Mouse (Mus musculus) fat pad, adult 2 months (tissue): Measurements from ENCODE around the gene Cenpt.

Source experiments
- DNase-seq: peaks from one replicate; pipeline ENCODE4 v3.0.0-alpha.2; 2011; ENCODE audit warnings: low read depth, low spot score; ENCODE audit errors: extremely low read depth

Gene Cenpt

GRCm38 (mm10) chr8:105853178-105853577 is at the start of gene Cenpt:
TSS of gene Cenpt (minus strand) at chr8:105853278.
- DNase-seq, result no peak

- no peak for DNase-seq
Observed at GRCm38 (mm10) chr8:105900941-105901616, 48.0 kb upstream of the Cenpt start.

GRCm38 (mm10) chr8:105900180-105900940 is 47.3 kb upstream of the Cenpt start, which contains the start of gene Pskh1:
TSS of gene Pskh1 (plus strand) at chr8:105900441.
- DNase-seq, result peak; percentile 21

- DNase-seq, result no peak
Observed at GRCm38 (mm10) chr8:105897801-105898480, 44.9 kb upstream of the Cenpt start.

- DNase-seq, result no peak
Observed at GRCm38 (mm10) chr8:105893339-105893738, 40.3 kb upstream of the Cenpt start, which contains the start of gene Nrn1l. TSS of gene Nrn1l (plus strand) at chr8:105893567.

- DNase-seq, result no peak
Observed at GRCm38 (mm10) chr8:105892432-105892831, 39.4 kb upstream of the Cenpt start.

- no peak for DNase-seq
Observed at GRCm38 (mm10) chr8:105890870-105891269, 37.8 kb upstream of the Cenpt start.

- no peak for DNase-seq
Observed at GRCm38 (mm10) chr8:105889756-105890465, 36.8 kb upstream of the Cenpt start.

GRCm38 (mm10) chr8:105880754-105881520 is 27.9 kb upstream of the Cenpt start, which contains the start of gene Edc4:
TSS of gene Edc4 (plus strand) at chr8:105880881.
- no peak for DNase-seq

GRCm38 (mm10) chr8:105874301-105874700 is 21.2 kb upstream of the Cenpt start:
- no peak for DNase-seq

- DNase-seq, result no peak
Observed at GRCm38 (mm10) chr8:105866364-105867029, 13.4 kb upstream of the Cenpt start.

GRCm38 (mm10) chr8:105861951-105862350 is 8.9 kb upstream of the Cenpt start:
- DNase-seq, result no peak

- DNase-seq, result peak; percentile 79
Observed at GRCm38 (mm10) chr8:105860143-105860981, 7.3 kb upstream of the Cenpt start, which contains the start of gene Nutf2. TSS of gene Nutf2 (plus strand) at chr8:105860580.

GRCm38 (mm10) chr8:105859314-105859713 is 6.2 kb upstream of the Cenpt start:
- no peak for DNase-seq

- DNase-seq, result peak; percentile 71
Observed at GRCm38 (mm10) chr8:105858495-105858894, 5.4 kb upstream of the Cenpt start.

- DNase-seq, result no peak
Observed at GRCm38 (mm10) chr8:105856168-105856835, 3.2 kb upstream of the Cenpt start.

- DNase-seq, result no peak
Observed at GRCm38 (mm10) chr8:105855248-105856167, 2.4 kb upstream of the Cenpt start.
